Mouse (Mus musculus) forebrain, embryonic 10.5 days (tissue): Measurements from ENCODE around the gene Itih3. TPM values are rescaled to one million over a fixed set of nuclear protein-coding genes. Genes with fewer than 3 reads are reported as not detected.

Experiments
- DNase-seq: peaks from one replicate; pipeline ENCODE4 v3.0.0-alpha.2; 2017; ENCODE audit warnings: low spot score; ENCODE audit errors: extremely low spot score
- H3K27ac ChIP-seq: fragments of 300-500 bp; sonication (generic); 2 replicates; pipeline ENCODE4 v1.5.1; 2016; ENCODE audit warnings: mild to moderate bottlenecking
- H3K27me3 ChIP-seq: fragments of 300-500 bp; sonication (generic); 2 replicates; pipeline ENCODE4 v1.6.1; 2016; ENCODE audit warnings: mild to moderate bottlenecking; ENCODE audit not compliant: poor library complexity, severe bottlenecking
- H3K36me3 ChIP-seq: fragments of 300-500 bp; sonication (generic); replicated peaks from 2 replicates; pipeline ENCODE4 v1.6.1; 2016; ENCODE audit warnings: mild to moderate bottlenecking, moderate library complexity
- H3K4me1 ChIP-seq: fragments of 300-500 bp; sonication (generic); 2 replicates; pipeline ENCODE4 v1.6.1; 2016
- H3K4me3 ChIP-seq: fragments of 300-500 bp; sonication (generic); 2 replicates; pipeline ENCODE4 v1.5.1; 2016; ENCODE audit warnings: mild to moderate bottlenecking, moderate library complexity
- H3K9me3 ChIP-seq: fragments of 300-500 bp; sonication (generic); 2 replicates; pipeline ENCODE4 v1.6.1; 2016; ENCODE audit warnings: mild to moderate bottlenecking, moderate library complexity
- WGBS: fragments of 180-500 bp; shearing (Covaris S2); methylation state at CpG from one replicate; pipeline ENCODE4 v1.1.7; 2016; 5-methylcytosine and 5-hydroxymethylcytosine counted together
- polyA plus RNA-seq: library from polyadenylated mRNA; unstranded; fragments of >200 nt; fragmentation: Nextera tagmentation; extraction: Ambion mirVana; gene quantifications from 2 replicates; pipeline ENCODE4 v1.2.1, GENCODE M21; 2016

The Itih3 gene
- polyA plus RNA-seq, 1 experiment from 2014 or later = 0.32 TPM

- Histone ChIP-seq H3K4me3 (no peak overlapping the region), H3K36me3 (peaks cover 56% of the 10 kb centered on the region), H3K27ac (0 out of 2 replicates have a peak overlapping the region, but pooled peaks have one; percentile 15), H3K27me3 (no peaks in the 10 kb centered on the region), H3K4me1 (peaks cover 9% of the 10 kb centered on the region), H3K9me3 (no peaks in the 10 kb centered on the region)
- DNase-seq = no peak
- 87% methylated on average over 25 of the region's 25 CpGs for WGBS
Measured at GRCm38 (mm10) chr14:30870206-30871147, 53.1 kb downstream of the Itih3 start.

GRCm38 (mm10) chr14:30869391-30869801, 54.2 kb downstream of the Itih3 start:
- peaks cover 51% of the 10 kb centered on the region for H3K36me3 ChIP-seq
- no peak for DNase-seq
- no peaks in the 10 kb centered on the region for H3K27me3 ChIP-seq
- H3K27ac ChIP-seq = no peak overlapping the region
- H3K9me3 ChIP-seq = no peaks in the 10 kb centered on the region
- H3K4me1 ChIP-seq = peaks cover 9% of the 10 kb centered on the region
- no peak overlapping the region for H3K4me3 ChIP-seq
- WGBS = 84% methylated on average over 8 of the region's 8 CpGs

- H3K9me3 ChIP-seq = no peaks in the 10 kb centered on the region
- H3K4me3 ChIP-seq = no peak overlapping the region
- H3K27ac ChIP-seq = no peak overlapping the region
- peaks cover 9% of the 10 kb centered on the region for H3K4me1 ChIP-seq
- peaks cover 51% of the 10 kb centered on the region for H3K36me3 ChIP-seq
- no peaks in the 10 kb centered on the region for H3K27me3 ChIP-seq
- WGBS = 91% methylated on average over 10 of the region's 10 CpGs
- DNase-seq = no peak
Measured at GRCm38 (mm10) chr14:30868826-30869225, 54.7 kb downstream of the Itih3 start.

- H3K4me1 ChIP-seq = peaks cover 9% of the 10 kb centered on the region
- no peaks in the 10 kb centered on the region for H3K9me3 ChIP-seq
- no peak overlapping the region for H3K4me3 ChIP-seq
- peak; percentile 53 for DNase-seq
- H3K27me3 ChIP-seq = no peaks in the 10 kb centered on the region
- 42% methylated on average over 5 of the region's 5 CpGs for WGBS
- H3K36me3 ChIP-seq = peaks cover 34% of the 10 kb centered on the region
- H3K27ac ChIP-seq = no peak overlapping the region
Measured at GRCm38 (mm10) chr14:30867042-30867441, 56.5 kb downstream of the Itih3 start.

- no peak for DNase-seq
- Histone ChIP-seq H3K4me1 (peaks cover 9% of the 10 kb centered on the region), H3K27me3 (no peaks in the 10 kb centered on the region), H3K4me3 (no peak overlapping the region), H3K27ac (no peak overlapping the region), H3K36me3 (peaks cover 33% of the 10 kb centered on the region), H3K9me3 (no peaks in the 10 kb centered on the region)
- WGBS = 71% methylated on average over 3 of the region's 3 CpGs
Measured at GRCm38 (mm10) chr14:30865311-30865710, 58.2 kb downstream of the Itih3 start.

GRCm38 (mm10) chr14:30862368-30862767, 61.2 kb downstream of the Itih3 start:
- H3K27me3 ChIP-seq = no peaks in the 10 kb centered on the region
- WGBS = 93% methylated on average over 9 of the region's 9 CpGs
- H3K27ac ChIP-seq = no peak overlapping the region
- no peaks in the 10 kb centered on the region; the same call in 1 of the 2 replicates for H3K9me3 ChIP-seq
- no peaks in the 10 kb centered on the region for H3K4me1 ChIP-seq
- no peak for DNase-seq
- no peak overlapping the region for H3K4me3 ChIP-seq
- peaks cover 28% of the 10 kb centered on the region for H3K36me3 ChIP-seq

- no peak for DNase-seq
- H3K27ac ChIP-seq = no peak overlapping the region
- H3K36me3 ChIP-seq = peaks cover 21% of the 10 kb centered on the region
- WGBS = 85% methylated on average over 16 of the region's 16 CpGs
- H3K4me1 ChIP-seq = no peaks in the 10 kb centered on the region
- no peaks in the 10 kb centered on the region for H3K27me3 ChIP-seq
- H3K4me3 ChIP-seq = no peak overlapping the region
- H3K9me3 ChIP-seq = no peaks in the 10 kb centered on the region; the same call in 1 of the 2 replicates
Measured at GRCm38 (mm10) chr14:30861421-30862125, 62.0 kb downstream of the Itih3 start.

Other genes starting within 250 kb of the Itih3 start
- 22.6 and 23.6 TPM in 2 replicates for gene Sfmbt1, start 208.9 kb downstream of the Itih3 start, polyA plus RNA-seq
- 21.9 and 22.8 TPM in 2 replicates for gene Tmem110, start 98.2 kb downstream of the Itih3 start, polyA plus RNA-seq
- gene Mustn1, start 44.6 kb downstream of the Itih3 start, polyA plus RNA-seq = 0.22 and 0.49 TPM in 2 replicates
- not detected in 2 replicates for gene Itih4, start 37.3 kb downstream of the Itih3 start, polyA plus RNA-seq
- not detected in 2 replicates for gene Itih1, start 19.5 kb upstream of the Itih3 start, polyA plus RNA-seq
- 24.4 and 25.7 TPM in 2 replicates for gene Nek4, start 27.6 kb upstream of the Itih3 start, polyA plus RNA-seq
- gene Glt8d1, start 77.6 kb upstream of the Itih3 start, polyA plus RNA-seq = 45.1 and 45.8 TPM in 2 replicates
- gene Spcs1, start 77.9 kb upstream of the Itih3 start, polyA plus RNA-seq = 261 and 264 TPM in 2 replicates
- gene Pbrm1, start 95.4 kb upstream of the Itih3 start, polyA plus RNA-seq = 144 TPM in 2 replicates
- gene Gnl3, start 95.4 kb upstream of the Itih3 start, polyA plus RNA-seq = 133 and 152 TPM in 2 replicates
- gene Smim4, start 205.2 kb upstream of the Itih3 start, polyA plus RNA-seq = 58.3 and 58.8 TPM in 2 replicates
- 558 and 609 TPM in 2 replicates for gene Nt5dc2, start 207.3 kb upstream of the Itih3 start, polyA plus RNA-seq
- 20.7 and 21.6 TPM in 2 replicates for gene Stab1, start 244.9 kb upstream of the Itih3 start, polyA plus RNA-seq